Mouse (Mus musculus) limb, embryonic 13.5 days (tissue): ENCODE measurements at regions not wholly inside any gene's neighbourhood (a gene's known extent, or its start where the extent isn't known, plus 50 kb on each side); places are given as distances from the start of the nearest gene placed in this dataset.
A peak's percentile ranks its signal among the peaks of the same experiment; 100 is the strongest.

Experiments used
- ATAC-seq: fragments of 200-750 bp; cut with Nextera tagmentation; 2 replicates; pipeline ENCODE4 v1.8.0; 2017; ENCODE audit warnings: low read depth, moderate number of reproducible peaks, moderate TSS enrichment; ENCODE audit not compliant: low FRiP score
- H3K27ac ChIP-seq: fragments of 300-500 bp; sonication (generic); 2 replicates; pipeline ENCODE4 v1.5.1; 2015; ENCODE audit warnings: inconsistent platforms, mild to moderate bottlenecking, moderate library complexity
- H3K27me3 ChIP-seq: fragments of 300-500 bp; sonication (generic); 2 replicates; pipeline ENCODE4 v1.6.1; 2015; ENCODE audit warnings: mild to moderate bottlenecking, inconsistent platforms
- H3K36me3 ChIP-seq: fragments of 300-500 bp; sonication (generic); 2 replicates; pipeline ENCODE4 v1.6.1; 2015; ENCODE audit warnings: inconsistent platforms, mild to moderate bottlenecking, moderate library complexity
- H3K4me1 ChIP-seq: fragments of 300-500 bp; sonication (generic); 2 replicates; pipeline ENCODE4 v1.6.1; 2015; ENCODE audit warnings: inconsistent platforms
- H3K4me2 ChIP-seq: fragments of 300-500 bp; sonication (generic); replicated peaks from 2 replicates; pipeline ENCODE4 v1.6.1; 2015; ENCODE audit warnings: inconsistent platforms, mild to moderate bottlenecking, moderate library complexity
- H3K4me3 ChIP-seq: fragments of 300-500 bp; sonication (generic); 2 replicates; pipeline ENCODE4 v1.5.1; 2015; ENCODE audit warnings: moderate library complexity, mild to moderate bottlenecking, inconsistent platforms
- H3K9ac ChIP-seq: fragments of 300-500 bp; sonication (generic); 2 replicates; pipeline ENCODE4 v1.6.1; 2015; ENCODE audit warnings: mild to moderate bottlenecking, inconsistent platforms
- H3K9me3 ChIP-seq: fragments of 300-500 bp; sonication (generic); 2 replicates; pipeline ENCODE4 v1.6.1; 2016; ENCODE audit warnings: inconsistent platforms
- WGBS: fragments of 180-500 bp; shearing (Covaris S2); methylation state at CpG from one replicate; pipeline ENCODE4 v1.1.7; 2015; 5-methylcytosine and 5-hydroxymethylcytosine counted together

DNA sequence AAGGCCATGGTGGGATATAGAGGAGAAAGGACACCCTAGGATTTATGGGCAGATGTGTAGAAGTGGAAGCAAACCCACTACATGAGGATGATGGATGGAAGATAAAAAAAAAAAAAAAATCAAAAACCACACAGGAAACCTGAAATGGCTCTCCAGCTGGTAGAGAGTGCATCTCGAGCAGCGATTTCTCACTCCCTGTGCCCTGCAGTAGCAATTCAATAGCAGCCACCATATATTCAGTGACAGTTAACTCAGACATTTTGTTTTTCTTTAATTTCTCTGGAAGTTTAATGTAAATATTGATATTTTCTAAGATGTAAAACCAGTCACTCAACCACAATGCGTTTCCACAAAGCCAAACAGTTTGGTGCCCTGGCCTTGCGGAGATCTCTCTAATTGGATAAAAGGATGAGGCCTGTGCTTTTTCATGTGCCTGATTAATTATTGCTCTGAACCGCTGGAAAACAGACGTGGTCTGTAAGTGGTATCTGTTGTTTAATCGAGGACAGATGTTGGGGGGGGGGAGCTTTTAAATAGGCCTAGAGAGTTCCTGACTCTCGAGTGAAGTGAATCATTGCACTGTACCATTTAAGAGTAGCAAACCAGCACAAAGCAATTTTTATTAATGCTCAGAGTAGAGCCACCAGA lies 68.0 kb upstream of the Shisa3 start:
- Histone ChIP-seq H3K9me3 (no peaks in the 10 kb centered on the region), H3K4me2 (no peak overlapping the region), H3K36me3 (no peaks in the 10 kb centered on the region), H3K9ac (no peak overlapping the region), H3K4me1 (peaks cover 12% of the 10 kb centered on the region; the same call in 1 of the 2 replicates), H3K27ac (no peak overlapping the region), H3K27me3 (peaks cover 43% of the 10 kb centered on the region), H3K4me3 (no peak overlapping the region)
- 30% methylated on average over 8 of the region's 8 CpGs for WGBS
- no peak for ATAC-seq

DNA sequence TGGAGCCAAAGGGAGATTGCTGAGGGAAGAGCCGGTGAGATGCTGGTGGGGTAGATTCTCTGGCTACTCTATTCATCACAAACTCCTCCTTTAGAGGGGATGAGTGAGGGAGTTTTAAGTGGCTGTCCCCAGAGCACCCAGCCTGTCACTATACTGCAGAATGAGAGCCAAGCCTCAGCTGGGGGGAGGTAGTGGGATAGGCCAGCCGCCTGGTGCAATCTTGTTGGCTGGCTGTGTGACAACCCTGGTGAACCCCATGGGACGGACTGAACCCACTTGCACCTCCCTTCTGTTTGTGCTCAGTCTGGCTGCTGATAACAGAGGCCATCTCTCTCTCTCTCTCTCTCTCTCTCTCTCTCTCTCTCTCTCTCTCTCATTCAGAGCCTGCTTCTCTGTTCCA lies 65.8 kb upstream of the Shisa3 start:
- Histone ChIP-seq H3K27me3 (peaks cover 36% of the 10 kb centered on the region), H3K9ac (no peak overlapping the region), H3K36me3 (no peaks in the 10 kb centered on the region), H3K4me1 (peaks cover 21% of the 10 kb centered on the region), H3K4me2 (no peak overlapping the region), H3K9me3 (peaks cover 7% of the 10 kb centered on the region; the same call in 1 of the 2 replicates), H3K4me3 (no peak overlapping the region), H3K27ac (no peak overlapping the region)
- WGBS: 86% methylated on average over 3 of the region's 3 CpGs
- no peak for ATAC-seq

DNA sequence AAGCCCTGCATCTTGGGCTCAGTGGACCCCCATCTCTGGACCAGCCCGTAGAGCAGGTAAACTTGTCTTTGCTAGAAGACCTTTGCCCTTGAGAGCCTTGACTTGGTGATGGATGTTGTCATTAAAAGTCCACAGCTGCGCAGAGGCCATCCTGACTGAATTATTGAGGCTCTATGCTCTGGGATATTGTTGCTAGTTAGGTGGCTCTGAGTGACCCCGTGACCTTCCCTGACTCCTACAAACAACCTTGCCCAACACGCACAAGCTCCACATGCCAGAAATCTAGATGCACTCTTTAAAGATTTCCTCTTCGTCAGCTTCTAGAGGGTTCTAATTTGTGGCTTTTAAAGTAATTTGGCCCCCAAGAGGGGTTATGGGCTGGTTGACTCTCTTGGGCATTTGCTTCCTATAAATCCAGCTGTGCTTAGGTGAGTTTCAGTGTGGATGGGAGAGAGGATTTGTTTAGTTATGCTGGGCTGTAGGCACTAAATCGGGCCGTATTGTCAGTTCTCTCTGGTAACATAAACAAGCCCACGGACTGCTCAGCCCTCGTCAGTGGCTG lies 63.6 kb upstream of the Shisa3 start:
- Histone ChIP-seq H3K4me1 (peaks cover 18% of the 10 kb centered on the region), H3K4me3 (no peak overlapping the region), H3K9me3 (peaks cover 7% of the 10 kb centered on the region; the same call in 1 of the 2 replicates), H3K36me3 (no peaks in the 10 kb centered on the region), H3K9ac (no peak overlapping the region), H3K27ac (no peak overlapping the region), H3K4me2 (no peak overlapping the region), H3K27me3 (peaks cover 31% of the 10 kb centered on the region)
- WGBS: 21% methylated on average over 9 of the region's 9 CpGs
- ATAC-seq: no peak

DNA sequence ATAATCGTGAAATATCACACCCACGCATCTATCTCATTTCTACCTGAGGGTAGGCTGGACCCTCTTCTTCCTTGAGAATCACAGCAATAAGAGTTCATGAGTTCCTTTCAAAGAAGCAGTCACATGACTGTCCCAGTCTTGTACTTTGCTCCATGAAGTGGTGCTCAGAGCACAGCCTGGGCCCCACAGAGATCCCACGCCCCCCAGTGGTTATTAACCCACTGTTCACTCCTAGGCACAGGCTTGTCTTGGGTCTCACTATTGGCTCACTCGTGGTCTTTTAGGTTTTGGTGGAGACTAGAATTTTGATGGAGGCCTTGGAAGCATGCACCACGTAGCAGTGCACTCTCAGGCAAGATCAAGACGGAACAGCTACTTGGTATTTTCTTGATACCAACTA lies 57.4 kb upstream of the Shisa3 start:
- Histone ChIP-seq H3K9me3 (peaks cover 9% of the 10 kb centered on the region; the same call in 1 of the 2 replicates), H3K27ac (no peak overlapping the region), H3K4me1 (peaks cover 9% of the 10 kb centered on the region), H3K27me3 (peaks cover 9% of the 10 kb centered on the region; the same call in 1 of the 2 replicates), H3K36me3 (no peaks in the 10 kb centered on the region), H3K4me2 (no peak overlapping the region), H3K9ac (no peak overlapping the region), H3K4me3 (no peak overlapping the region)
- WGBS: 89% methylated on average over 6 of the region's 6 CpGs
- no peak for ATAC-seq

DNA sequence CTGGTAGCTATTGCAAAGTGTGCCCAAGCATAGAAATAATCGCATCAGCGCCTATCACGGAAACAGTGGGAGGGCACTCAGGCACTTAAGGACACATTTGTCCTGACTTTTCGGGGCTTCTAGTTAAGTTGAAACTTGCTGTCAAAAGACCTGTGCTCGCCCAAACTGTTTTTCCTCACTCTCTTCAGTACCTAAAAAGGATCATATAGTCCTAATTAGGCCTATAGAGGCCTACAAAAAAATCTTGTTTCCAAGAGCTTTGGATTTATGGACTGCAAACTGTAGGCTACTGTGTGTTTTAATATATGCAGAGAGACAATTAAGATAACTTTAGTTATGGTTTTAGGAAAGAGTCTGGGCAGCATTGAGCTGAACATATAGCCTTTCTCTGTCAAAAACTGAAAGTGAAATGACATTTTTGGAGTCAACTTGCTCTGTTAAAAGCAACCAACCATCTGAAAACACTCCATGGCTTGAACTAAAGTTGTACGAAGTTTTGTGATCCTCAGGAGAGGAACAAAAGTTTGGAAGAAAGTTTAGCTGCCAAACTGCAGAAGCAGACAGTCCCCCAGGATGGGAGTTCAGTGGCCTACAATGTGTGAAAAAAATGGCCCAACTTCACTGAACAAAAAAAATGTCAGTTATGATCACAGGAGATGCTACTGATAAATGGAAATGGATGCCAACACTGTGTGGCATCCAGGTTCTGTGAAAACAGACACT lies 55.9 kb upstream of the Shisa3 start:
- no peak overlapping the region for H3K4me2 ChIP-seq
- 53% methylated on average over 6 of the region's 6 CpGs for WGBS
- peaks cover 14% of the 10 kb centered on the region; the same call in 1 of the 2 replicates for H3K27me3 ChIP-seq
- H3K9ac ChIP-seq: no peak overlapping the region
- H3K9me3 ChIP-seq: peaks cover 4% of the 10 kb centered on the region; the same call in 1 of the 2 replicates
- ATAC-seq: peak; percentile 82
- H3K4me3 ChIP-seq: no peak overlapping the region
- H3K27ac ChIP-seq: no peak overlapping the region
- H3K4me1 ChIP-seq: peaks cover 5% of the 10 kb centered on the region
- H3K36me3 ChIP-seq: no peaks in the 10 kb centered on the region

DNA sequence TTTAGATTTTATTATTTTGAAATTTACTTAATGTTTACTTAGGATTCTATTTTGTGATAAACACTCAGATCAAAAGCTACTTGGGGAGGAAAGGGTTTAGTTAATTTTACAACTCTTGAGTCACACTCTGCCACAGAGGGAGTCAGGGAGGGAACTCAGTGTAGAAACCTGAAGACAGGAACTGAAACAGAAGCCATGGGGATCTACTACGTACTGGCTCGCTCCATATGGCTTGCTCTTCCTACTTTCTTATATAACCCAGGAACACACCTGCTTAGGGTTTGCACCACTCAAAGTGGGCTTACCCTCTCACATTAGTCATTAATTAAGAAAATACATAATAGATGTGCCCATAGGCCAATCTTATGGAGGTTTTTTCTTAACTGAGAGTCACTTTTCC lies 54.8 kb upstream of the Shisa3 start:
- ATAC-seq: no peak
- H3K9me3 ChIP-seq: peaks cover 4% of the 10 kb centered on the region; the same call in 1 of the 2 replicates
- no peaks in the 10 kb centered on the region for H3K36me3 ChIP-seq
- H3K27ac ChIP-seq: no peak overlapping the region
- no peak overlapping the region for H3K4me3 ChIP-seq
- H3K27me3 ChIP-seq: peaks cover 14% of the 10 kb centered on the region; the same call in 1 of the 2 replicates
- no peak overlapping the region for H3K9ac ChIP-seq
- peaks cover 5% of the 10 kb centered on the region for H3K4me1 ChIP-seq
- 61% methylated on average over 2 of the region's 2 CpGs for WGBS
- no peak overlapping the region for H3K4me2 ChIP-seq
